Mouse (Mus musculus) brain, embryonic 18.5 days (tissue): Measurements from ENCODE around the gene Ddr1.

Experiments used
- DNase-seq: peaks from one replicate; pipeline ENCODE4 v3.0.0-alpha.2; 2012; ENCODE audit warnings: low read depth, low spot score

The Ddr1 gene

GRCm38 (mm10) chr17:35720340-35720727 is 15.9 kb upstream of the Ddr1 start:
- DNase-seq = no peak

DNA sequence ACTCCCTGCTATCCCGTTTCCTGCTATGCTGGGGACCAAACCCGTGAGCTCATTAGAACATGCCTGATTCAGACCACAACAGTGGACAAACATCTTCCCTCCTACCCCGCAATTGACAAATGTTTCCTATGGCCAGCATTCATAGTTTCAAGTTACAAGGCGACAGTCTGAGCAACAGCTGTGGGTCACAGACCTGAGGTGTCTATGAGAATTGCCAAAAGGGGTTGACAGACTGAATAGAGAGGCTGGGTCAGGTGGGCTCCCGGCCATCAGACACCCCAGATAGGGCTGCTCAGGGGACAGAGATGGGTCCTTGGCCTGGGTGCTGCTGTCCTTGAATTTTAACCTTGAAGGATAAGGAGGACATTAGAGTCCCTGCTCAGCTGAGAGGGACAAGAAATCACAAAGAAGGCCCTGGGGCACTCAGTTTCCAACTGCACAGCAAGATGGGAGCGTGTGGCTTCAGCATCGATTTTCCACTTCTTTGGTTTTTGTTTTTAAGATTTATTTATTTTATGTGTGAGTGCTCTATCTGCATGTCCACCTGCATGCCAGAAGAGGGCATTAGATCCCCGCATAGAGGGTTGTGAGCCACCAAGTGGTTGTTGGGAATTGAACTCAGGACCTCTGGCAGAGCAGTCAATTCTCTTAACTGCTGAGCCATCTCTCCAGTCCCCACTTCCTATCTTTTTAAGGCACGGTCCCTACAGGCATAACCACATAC is 15.4 kb upstream of the Ddr1 start:
- no peak for DNase-seq

GRCm38 (mm10) chr17:35717080-35717479 is 12.7 kb upstream of the Ddr1 start:
- DNase-seq = no peak

- no peak for DNase-seq
Measured at GRCm38 (mm10) chr17:35716114-35716513, 11.7 kb upstream of the Ddr1 start.

- DNase-seq = no peak
Measured at GRCm38 (mm10) chr17:35710705-35711347, 6.4 kb upstream of the Ddr1 start.

DNA sequence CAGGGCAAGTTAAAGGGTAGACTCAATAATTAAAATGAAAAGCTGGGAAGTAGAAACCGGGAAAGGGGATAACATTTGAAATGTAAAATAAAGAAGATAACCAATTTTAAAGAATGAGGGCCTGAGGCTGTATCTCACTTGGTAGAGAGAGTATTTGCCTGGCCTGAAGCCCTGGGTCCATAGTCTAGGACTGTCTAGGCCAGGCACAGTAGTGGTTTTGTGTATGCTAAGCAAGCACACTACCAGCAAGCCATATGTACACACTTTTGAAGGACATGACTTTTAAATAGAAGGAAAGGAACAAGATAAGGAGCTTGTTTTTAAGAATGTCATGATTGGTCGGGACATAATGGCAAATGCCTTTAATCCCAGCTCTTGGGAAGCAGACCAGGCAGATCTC is 4.2 kb upstream of the Ddr1 start:
- no peak for DNase-seq

GRCm38 (mm10) chr17:35707929-35708328 is 3.5 kb upstream of the Ddr1 start:
- DNase-seq = no peak

- no peak for DNase-seq
Measured at GRCm38 (mm10) chr17:35705836-35706235, 1.4 kb upstream of the Ddr1 start.

DNA sequence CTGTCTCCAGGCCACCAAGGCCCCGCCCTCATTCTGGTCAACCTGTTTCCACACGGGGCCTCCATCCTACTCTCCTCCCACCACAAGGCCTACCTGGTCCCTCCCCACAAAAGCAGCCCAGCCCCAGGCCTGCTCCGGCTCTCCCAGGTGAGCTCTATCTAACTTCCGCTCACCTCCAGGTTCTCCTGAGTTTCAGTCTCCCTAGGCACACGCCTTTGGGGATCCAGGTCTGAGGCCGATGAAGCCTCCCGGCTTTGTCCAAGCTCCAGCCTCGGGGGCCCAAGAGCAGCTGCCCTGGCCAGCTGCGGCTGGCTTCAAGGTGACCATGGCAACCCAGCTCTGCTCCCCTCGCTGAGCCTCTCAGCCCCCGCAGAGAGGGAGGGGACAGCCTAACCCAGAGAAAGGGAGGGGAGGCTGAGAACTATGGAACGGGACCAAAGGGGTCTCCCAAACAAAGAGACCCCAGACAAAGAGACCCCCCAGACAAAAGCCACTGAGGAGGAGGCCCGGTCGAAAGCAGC is 610 bp downstream of the Ddr1 start:
- DNase-seq = no peak

DNA sequence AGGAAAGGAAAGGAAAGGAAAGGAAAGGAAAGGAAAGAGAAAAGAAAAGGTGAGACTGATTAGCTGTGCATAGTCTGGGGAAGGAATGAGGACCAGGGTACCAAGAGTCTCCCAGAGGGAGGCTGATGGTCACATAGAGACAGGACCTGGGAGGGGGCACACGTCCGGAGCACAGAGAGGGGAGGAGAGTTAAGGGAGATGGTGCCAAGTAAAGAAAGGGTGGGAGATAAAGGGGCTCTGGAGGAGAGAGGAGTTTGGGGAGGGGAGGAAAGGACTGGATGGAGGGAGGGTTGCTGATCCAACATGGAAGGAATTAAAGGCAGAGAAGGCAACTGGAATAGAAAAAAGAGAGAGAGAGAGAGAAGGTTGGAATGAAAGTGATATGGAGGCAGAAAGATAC is 1.4 kb downstream of the Ddr1 start:
- DNase-seq = no peak

DNA sequence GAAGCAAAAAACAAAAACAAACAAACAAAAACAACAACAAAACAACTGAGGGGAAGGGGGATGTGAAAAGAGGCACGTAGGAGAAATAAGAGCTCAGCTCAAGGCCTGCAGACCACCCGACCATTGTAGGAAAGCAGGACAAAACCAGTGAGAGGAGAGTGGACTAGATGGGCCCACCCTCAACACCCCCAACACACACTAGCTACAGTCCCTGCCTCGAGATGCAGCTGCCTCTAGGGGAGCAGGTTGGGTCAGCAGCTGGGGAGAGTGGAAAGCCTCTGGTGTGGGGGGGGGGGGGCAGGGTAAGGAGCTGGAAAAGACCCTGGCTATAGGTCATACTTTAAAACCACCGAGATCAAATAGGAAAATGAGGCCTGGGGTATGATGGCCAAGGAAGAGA is 1.8 kb downstream of the Ddr1 start:
- DNase-seq = no peak

GRCm38 (mm10) chr17:35701978-35702461 is 2.4 kb downstream of the Ddr1 start:
- DNase-seq = no peak

- DNase-seq = no peak
Measured at GRCm38 (mm10) chr17:35701203-35701977, 3.0 kb downstream of the Ddr1 start.

DNA sequence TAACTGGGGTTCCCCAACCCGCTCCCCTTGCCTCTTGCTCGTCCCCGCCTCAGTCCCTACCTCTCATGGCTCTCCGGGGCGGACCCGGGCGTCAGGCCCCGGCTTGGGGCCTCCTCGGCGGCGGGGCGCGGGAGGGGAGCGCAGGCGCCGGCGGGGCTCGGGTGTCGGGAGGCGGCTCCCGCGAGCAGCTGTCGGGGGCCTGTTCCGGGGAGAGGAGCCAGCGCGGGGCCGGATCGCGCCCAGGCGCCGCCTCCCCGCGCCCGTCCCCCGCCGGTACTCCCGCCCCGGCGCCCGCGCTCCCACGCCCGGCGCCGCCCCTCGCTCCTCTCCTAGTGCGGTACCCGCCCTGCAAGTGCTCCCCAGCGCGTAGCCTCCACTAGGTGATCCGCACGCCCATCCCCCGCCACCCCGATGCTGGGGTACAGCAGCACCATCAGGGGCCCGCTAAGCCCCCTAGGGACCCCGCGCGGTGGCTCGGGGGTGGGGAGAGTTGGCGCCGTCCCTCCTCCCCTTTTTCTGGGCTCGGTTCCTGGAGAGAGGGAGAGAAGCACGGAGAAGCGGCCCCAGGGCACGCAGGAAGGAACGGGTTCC is 4.0 kb downstream of the Ddr1 start:
- DNase-seq = no peak

DNA sequence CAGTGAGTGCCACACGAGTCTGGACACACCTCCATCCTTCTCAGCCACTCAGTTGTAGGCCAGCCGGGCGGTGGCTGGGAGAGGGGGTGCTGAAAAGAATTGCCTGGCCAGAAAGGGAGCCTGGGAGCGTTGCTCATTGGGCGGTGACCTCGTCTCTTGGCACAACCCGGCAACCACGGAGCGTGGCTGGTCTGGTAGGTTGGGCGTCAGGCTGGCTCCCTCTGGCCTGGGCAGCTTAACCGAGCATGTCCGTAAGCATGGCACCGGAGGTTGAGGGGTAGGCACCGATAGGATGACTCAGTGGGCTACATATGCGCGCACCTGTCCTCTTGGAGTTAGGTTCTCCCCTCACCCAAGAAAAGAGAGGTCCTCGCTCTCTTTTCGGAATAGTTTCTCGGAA is 4.5 kb downstream of the Ddr1 start:
- no peak for DNase-seq

GRCm38 (mm10) chr17:35698501-35698883 is 5.9 kb downstream of the Ddr1 start:
- DNase-seq = no peak

GRCm38 (mm10) chr17:35697759-35698500 is 6.5 kb downstream of the Ddr1 start:
- DNase-seq = no peak

DNA sequence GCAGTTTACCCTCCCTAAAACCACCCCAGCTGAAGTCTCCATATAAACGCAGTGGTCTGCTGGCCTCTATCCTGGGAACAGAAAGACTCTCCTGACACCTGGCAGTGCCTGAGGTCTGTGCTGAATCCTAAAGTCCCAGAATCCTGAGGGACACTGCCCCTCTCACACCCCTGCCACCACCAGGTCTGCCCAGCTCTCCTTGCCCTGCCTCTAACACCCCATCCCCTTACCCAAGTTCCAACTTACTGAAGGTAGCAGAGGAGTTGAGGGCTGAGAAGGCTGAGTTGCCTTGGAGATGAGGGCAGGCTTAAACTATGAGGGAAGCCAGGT is 7.0 kb downstream of the Ddr1 start:
- no peak for DNase-seq

DNA sequence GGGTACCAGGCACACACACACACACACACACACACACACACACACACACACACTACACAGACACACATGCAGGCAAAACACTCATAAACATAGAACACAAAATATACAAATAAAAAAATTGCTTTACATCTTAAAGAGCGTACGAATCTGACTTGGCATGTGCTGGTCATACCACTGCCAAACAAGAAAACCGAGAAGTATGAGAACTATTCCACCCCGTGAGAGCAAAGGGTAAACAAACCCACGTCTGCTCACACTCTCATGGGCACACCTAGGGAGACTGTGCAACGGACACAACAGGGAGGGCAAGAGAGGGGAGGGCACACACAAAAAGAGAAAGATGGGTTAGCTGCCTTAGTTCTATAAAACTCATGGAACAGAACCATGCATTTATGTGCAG is 7.7 kb downstream of the Ddr1 start:
- DNase-seq = no peak

DNA sequence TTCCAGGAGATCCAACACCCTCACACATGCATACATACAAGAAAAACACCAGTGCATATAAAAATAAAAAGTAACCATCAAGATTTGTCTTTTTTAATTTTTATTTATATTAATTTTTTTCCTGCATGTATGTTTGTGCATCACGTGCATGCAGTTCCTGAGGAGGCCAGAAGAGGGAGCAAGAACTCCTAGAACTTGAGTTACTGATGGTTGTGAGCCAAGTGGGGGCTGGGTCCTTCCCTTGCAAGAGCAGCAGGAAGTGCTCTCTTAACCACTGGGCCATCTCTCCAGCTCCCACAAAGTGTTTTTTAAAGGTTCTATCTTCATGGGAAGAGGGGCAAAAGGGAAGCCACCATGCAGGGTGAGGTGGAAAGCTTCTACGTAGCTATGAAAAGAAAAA is 9.1 kb downstream of the Ddr1 start:
- DNase-seq = no peak

GRCm38 (mm10) chr17:35693906-35694305 is 10.5 kb downstream of the Ddr1 start:
- DNase-seq = no peak
